Mouse (Mus musculus): ENCODE measurements around the gene Smg8. TPM values are rescaled to one million over a fixed set of nuclear protein-coding genes. Genes with fewer than 3 reads are reported as not detected.

Smg8 gene
- polyA plus RNA-seq (2014; fragmentation: Illumina TruSeq; extraction: RNeasy Lipid Tissue Mini Kit (QIAGEN cat#74804); ENCODE audit: low read depth, low replicate concordance): 9.5 TPM

DNA sequence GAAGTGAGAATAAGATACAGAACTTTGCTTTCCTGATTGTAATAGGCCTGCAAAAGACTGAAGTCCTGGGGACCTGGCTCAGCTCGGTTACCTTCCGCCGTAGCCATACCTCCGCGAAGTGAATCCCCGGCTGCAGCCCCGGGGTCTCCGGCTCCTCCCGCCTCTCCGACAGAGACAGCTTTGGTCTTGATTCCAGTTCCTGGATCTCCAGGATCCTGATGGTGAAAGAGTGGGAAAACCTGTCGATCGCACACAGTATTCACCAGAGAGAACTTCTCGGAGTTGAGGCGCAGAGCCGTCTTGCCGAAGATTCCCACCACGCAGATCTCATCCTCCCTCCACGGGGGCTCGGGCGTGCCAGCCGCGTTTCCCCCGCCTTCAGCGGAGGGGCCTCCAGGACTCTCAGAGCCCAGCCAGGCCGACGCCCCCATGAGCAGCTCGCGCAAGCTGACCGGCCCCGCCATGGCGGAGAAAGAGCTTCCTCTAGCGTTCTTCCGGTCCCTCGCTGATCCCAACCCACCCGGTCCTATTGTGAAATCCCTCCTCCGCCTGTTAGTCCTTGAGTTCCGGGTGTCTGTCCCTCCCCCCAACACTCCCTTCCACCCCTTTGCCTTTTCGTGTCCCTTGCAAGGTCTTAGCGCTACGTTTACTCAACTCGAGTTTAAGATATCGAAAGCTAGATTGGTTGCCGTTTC lies at the start of gene Smg8:
Gene Smg8 (minus strand): TSS at position 485 of the 695 bp plus-strand sequence.

DNA sequence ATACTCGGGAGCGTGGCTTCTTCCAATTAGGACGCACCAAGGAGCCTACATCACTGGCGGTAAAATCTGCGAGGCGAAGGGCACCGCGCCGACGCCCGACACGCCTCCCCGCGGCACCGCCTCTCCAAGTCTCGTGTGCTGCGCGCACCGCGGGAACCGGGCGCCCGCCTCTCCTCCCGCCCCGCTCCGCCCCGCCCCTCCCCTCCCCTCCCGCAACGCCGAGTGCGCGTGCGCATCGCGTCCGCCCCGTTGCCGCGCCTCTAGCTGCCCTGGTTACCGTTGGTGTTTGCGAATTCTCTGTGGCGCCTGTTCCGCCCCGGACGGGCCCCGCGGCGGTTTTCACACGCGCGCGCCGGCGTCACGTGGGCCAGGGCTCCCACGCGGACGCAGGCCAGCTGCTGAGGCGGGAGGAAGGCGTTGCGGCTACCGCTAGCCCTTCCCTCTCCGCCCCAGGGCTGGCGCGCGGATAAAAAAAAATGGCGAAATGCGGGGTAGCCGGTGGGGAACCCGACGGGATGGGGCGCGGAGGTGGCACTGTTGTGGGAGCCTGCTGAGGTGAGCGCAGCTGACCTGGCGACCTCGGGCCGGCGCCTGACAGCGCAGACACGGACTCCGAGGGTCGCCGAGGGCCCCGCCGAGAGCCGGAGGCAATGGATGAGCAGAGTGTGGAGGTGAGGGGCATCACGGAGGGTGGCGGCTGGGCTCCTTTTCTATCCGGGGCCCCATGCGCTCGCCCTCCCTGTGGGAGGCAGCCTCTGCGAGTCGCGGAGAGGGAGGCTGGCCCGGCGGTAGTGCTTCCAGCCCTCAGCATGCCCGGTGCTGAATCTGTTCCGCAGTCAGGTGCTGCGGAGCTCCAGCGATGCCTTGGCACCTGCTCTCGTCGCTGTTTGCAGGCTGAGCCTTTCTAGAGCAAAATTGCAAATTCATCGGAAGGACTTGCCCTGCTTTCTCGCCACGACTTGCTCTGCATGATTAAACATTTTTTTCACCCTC lies 40.5 kb upstream of the Smg8 start, which contains the start of gene Trim37:
Gene Trim37 (plus strand): TSS at position 254 of the 993 bp plus-strand sequence.

DNA sequence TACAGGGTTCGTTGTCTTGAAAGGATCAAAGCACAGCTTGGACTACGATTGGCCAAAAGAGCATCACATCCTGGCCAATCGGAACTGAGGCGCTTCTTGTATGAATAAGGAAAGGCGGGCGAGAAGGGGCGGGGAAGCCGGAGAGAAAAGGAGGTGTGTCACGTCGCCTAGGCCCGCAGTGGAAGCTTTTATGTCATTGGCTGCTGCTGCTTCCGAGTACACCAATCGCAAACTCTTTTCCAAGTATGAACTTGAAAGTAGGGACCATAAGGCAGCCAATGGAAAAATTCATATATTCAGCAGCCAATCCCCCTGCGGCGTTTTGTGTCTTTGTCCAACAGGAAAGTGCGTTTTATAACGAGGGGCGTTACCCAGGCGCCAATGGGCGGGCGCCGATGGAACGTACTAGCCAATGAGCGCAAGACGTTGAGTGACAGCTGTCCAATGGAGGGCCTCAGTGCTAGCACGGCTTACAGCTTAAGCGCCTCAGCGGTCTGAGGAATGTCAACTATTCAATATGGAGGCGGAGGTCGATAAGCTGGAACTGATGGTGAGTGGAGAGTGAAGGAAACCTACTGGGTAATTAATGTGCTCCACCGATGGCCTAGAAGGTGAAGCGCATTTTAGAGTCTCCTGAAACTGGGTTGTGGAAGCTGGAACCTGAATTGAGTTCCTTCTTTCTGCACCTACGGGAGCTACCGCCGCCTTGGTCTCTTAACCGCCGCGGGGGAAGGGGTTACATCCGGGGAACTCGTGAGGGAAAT lies 22.4 kb upstream of the Smg8 start, which contains the start of gene Ska2:
Gene Ska2 (plus strand): TSS at position 480 of the 764 bp plus-strand sequence.

DNA sequence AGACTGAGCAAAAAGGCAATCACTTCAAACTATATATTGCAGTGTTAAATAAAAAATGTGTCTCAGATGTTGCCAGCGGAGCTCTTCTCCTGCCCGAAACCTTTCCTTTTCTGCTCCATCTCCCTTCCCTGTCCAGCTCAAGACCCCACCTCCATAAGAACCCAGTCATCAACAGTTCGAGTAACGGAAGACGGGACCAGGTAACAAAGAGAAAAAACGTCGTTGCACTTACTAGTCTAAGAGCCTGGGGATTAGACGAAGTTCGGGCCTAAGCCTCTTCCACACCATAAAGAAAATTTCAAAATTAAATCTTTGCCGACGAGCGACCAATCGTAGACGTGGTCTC lies 21.8 kb upstream of the Smg8 start, which contains the start of gene Prr11:
Gene Prr11 (minus strand): TSS at position 300 of the 346 bp plus-strand sequence.

DNA sequence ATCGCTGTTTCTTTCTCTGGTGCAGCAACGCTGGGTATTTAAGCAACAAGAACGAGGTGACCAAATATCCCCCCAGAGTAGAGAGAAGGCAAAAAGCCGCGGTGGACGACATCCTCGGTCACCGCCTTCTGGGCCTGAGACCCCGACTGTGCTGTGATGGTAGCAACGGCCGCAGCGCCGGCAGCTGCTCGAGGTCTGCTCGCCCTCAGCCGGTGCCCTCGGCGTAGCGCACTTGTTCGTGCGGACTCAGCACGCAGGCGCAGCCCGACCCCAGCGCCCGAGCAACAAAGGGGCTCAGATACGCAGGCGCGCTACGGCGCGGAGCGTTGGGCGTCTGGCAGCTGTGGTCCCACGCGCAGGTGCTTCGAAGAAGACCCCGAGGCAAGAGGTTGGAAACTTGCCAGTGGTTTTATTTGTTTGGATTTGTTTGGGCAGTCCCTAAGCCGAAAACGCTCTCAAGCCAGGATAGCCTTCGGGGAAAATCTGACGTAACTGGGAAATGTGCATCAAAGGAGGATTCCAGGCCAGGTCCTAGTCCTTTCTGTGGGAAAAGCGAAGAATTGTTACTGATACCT lies 12.6 kb downstream of the Smg8 start, which contains the start of gene Gdpd1:
Gene Gdpd1 (minus strand): TSS at position 197 of the 575 bp plus-strand sequence.

Other genes starting within 250 kb of the Smg8 start
- 3.5 TPM for gene Ypel2, start 93.1 kb downstream of the Smg8 start, polyA plus RNA-seq (2014; fragmentation: Illumina TruSeq; extraction: RNeasy Lipid Tissue Mini Kit (QIAGEN cat#74804); ENCODE audit: low read depth, low replicate concordance)
- 149 TPM for gene Gdpd1, start 12.7 kb downstream of the Smg8 start, polyA plus RNA-seq (2014; fragmentation: Illumina TruSeq; extraction: RNeasy Lipid Tissue Mini Kit (QIAGEN cat#74804); ENCODE audit: low read depth, low replicate concordance)
- gene Prr11, start 21.9 kb upstream of the Smg8 start, polyA plus RNA-seq (2014; fragmentation: Illumina TruSeq; extraction: RNeasy Lipid Tissue Mini Kit (QIAGEN cat#74804); ENCODE audit: low read depth, low replicate concordance): 23.7 TPM
- 29.5 TPM for gene Ska2, start 22.5 kb upstream of the Smg8 start, polyA plus RNA-seq (2014; fragmentation: Illumina TruSeq; extraction: RNeasy Lipid Tissue Mini Kit (QIAGEN cat#74804); ENCODE audit: low read depth, low replicate concordance)
- gene Trim37, start 40.3 kb upstream of the Smg8 start, polyA plus RNA-seq (2014; fragmentation: Illumina TruSeq; extraction: RNeasy Lipid Tissue Mini Kit (QIAGEN cat#74804); ENCODE audit: low read depth, low replicate concordance): 624 TPM